In genomic region chr1:127679498-127680133, GRCm38 (mm10) we compare ENCODE assay signal across 8 mouse cellular contexts. TPM values are rescaled to one million over a fixed set of nuclear protein-coding genes. Genes with fewer than 3 reads are reported as not detected.
A peak's percentile ranks its signal among the peaks of the same experiment; 100 is the strongest.
DNase-seq lines count a peak whose midpoint lies in the region; ATAC-seq and TF ChIP-seq lines count a peak whose summit lies in the region.

Tmem163 (minus strand) TSS chr1:127679548.

- peak within 1 kb of the TSS; percentile 72 for H3K27ac ChIP-seq in hindbrain, embryonic 12.5 days
- no peak within 1 kb of the TSS for H3K27ac ChIP-seq in limb, embryonic 14.5 days (replicated peaks; ENCODE audit: low read depth, low read length)
- peak within 1 kb of the TSS; percentile 87 for H3K27ac ChIP-seq in midbrain, embryonic 16.5 days (ENCODE audit: low read length)

- whole genome bisulfite sequencing in hindbrain, embryonic 12.5 days: 13% methylated on average over 18 of the region's 18 CpGs
- 19% methylated on average over 18 of the region's 18 CpGs for WGBS in limb, embryonic 14.5 days
- 8% methylated on average over 18 of the region's 18 CpGs for WGBS in midbrain, embryonic 16.5 days

- TF ChIP-seq POLR2A in limb, embryonic 14.5 days (IDR thresholded peaks at IDR 0.05; ENCODE audit: borderline replicate concordance, extremely low read depth, insufficient read depth, insufficient read length): no peak

- H3K36me3 ChIP-seq in hindbrain, embryonic 12.5 days: no peaks in the 10 kb centered on the region
- no peaks in the 10 kb centered on the region for H3K36me3 ChIP-seq in limb, embryonic 14.5 days (ENCODE audit: control insufficient read depth, insufficient read depth, low read length)
- no peaks in the 10 kb centered on the region for H3K36me3 ChIP-seq in midbrain, embryonic 16.5 days (ENCODE audit: control insufficient read depth, insufficient read depth, low read length)

- peak within 1 kb of the TSS; percentile 63 for H3K4me3 ChIP-seq in hindbrain, embryonic 12.5 days
- H3K4me3 ChIP-seq in limb, embryonic 14.5 days (replicated peaks; ENCODE audit: low read length): no peak within 1 kb of the TSS
- peak within 1 kb of the TSS; percentile 62 for H3K4me3 ChIP-seq in midbrain, embryonic 16.5 days (ENCODE audit: low read depth, low read length)

- no peaks in the 10 kb centered on the region for H3K9me3 ChIP-seq in hindbrain, embryonic 12.5 days (replicated peaks)
- 0 out of 2 replicates have a peak, but pooled peaks cover 3% of the 10 kb centered on the region for H3K9me3 ChIP-seq in limb, embryonic 14.5 days (ENCODE audit: control insufficient read depth, low read length)
- H3K9me3 ChIP-seq in midbrain, embryonic 16.5 days (replicated peaks; ENCODE audit: control insufficient read depth, low read length, poor library complexity, severe bottlenecking): no peaks in the 10 kb centered on the region

- DNase-seq in layer of hippocampus, postnatal 14 days (ENCODE audit: low spot score in 2 of 2): peak in 1 of 2 experiments; percentile 9
- no peak for DNase-seq in layer of hippocampus, adult 8-10 months (ENCODE audit: low spot score in 2 of 2)
- peak; percentile 83 for DNase-seq in ZHBTc4 (ENCODE audit: low read depth, low spot score)
- peak; percentile 61 for DNase-seq in embryo, embryonic 9.5 days (ENCODE audit: extremely low spot score)
- DNase-seq in limb, embryonic 14.5 days (ENCODE audit: low spot score): peak; percentile 33
- DNase-seq in thymus, postnatal 10 days (ENCODE audit: low spot score in 2 of 2): peak; percentile 18 to 58

- no peak for ATAC-seq in hindbrain, embryonic 12.5 days (ENCODE audit: low FRiP score)
- no peak for ATAC-seq in limb, embryonic 14.5 days (ENCODE audit: low FRiP score, low read depth)
- 0 out of 2 replicates have a peak, but pooled peaks have one; percentile 29 for ATAC-seq in midbrain, embryonic 16.5 days

- peak within 1 kb of the TSS; percentile 86 for H3K4me2 ChIP-seq in hindbrain, embryonic 12.5 days (replicated peaks)
- H3K4me2 ChIP-seq in limb, embryonic 14.5 days (replicated peaks; ENCODE audit: low read depth, low read length, severe bottlenecking): no peak within 1 kb of the TSS
- peak within 1 kb of the TSS; percentile 88 for H3K4me2 ChIP-seq in midbrain, embryonic 16.5 days (ENCODE audit: low read length)

- 0 out of 2 replicates have a peak within 1 kb of the TSS, but pooled peaks have one; percentile 79 for H3K9ac ChIP-seq in hindbrain, embryonic 12.5 days
- no peak within 1 kb of the TSS for H3K9ac ChIP-seq in limb, embryonic 14.5 days (ENCODE audit: low read depth, low read length, severe bottlenecking)
- H3K9ac ChIP-seq in midbrain, embryonic 16.5 days (ENCODE audit: low read depth, low read length): peak within 1 kb of the TSS; percentile 79

- H3K27me3 ChIP-seq in hindbrain, embryonic 12.5 days: peaks cover 46% of the 10 kb centered on the region
- peaks cover 57% of the 10 kb centered on the region for H3K27me3 ChIP-seq in limb, embryonic 14.5 days (ENCODE audit: control insufficient read depth, insufficient read depth, low read length)
- no peaks in the 10 kb centered on the region for H3K27me3 ChIP-seq in midbrain, embryonic 16.5 days (ENCODE audit: control insufficient read depth, insufficient read depth, low read depth, low read length)

- H3K4me1 ChIP-seq in hindbrain, embryonic 12.5 days: peaks cover 18% of the 10 kb centered on the region
- peaks cover 5% of the 10 kb centered on the region for H3K4me1 ChIP-seq in limb, embryonic 14.5 days (ENCODE audit: control insufficient read depth, insufficient read depth, low read length)
- peaks cover 3% of the 10 kb centered on the region; the same call in 1 of the 2 replicates for H3K4me1 ChIP-seq in midbrain, embryonic 16.5 days (ENCODE audit: control insufficient read depth, insufficient read depth, low read length)

RNA-seq across cellular contexts. Expression of gene Tmem163, which starts in this region (rescaled TPM):
- total RNA-seq in layer of hippocampus, postnatal 14 days (2021): 10 to 100 TPM; 25.0 to 34.6 TPM
- 10 to 100 TPM in 1 of 4 experiments, 1 to 10 TPM in 3; 7.5 to 10.8 (median 9.0) TPM for total RNA-seq in layer of hippocampus, adult 8-10 months (2022)
- 40.4 and 45.0 TPM in 2 replicates for polyA plus RNA-seq in hindbrain, embryonic 12.5 days (2016; fragmentation: Nextera tagmentation; extraction: Ambion mirVana)
- 2.6 and 4.7 TPM in 2 replicates for polyA plus RNA-seq in limb, embryonic 14.5 days (2012; rRNA removed)
- 1.7 and 2.5 TPM in 2 replicates for polyA plus RNA-seq in limb, embryonic 14.5 days (2014; fragmentation: Nextera tagmentation; extraction: Ambion mirVana)
- 68.7 and 68.8 TPM in 2 replicates for polyA plus RNA-seq in midbrain, embryonic 16.5 days (2015; fragmentation: Nextera tagmentation; extraction: Ambion mirVana)

Comparison
In these comparisons a context has a peak if more than half of its experiments do, and no peak if none do; other contexts are left out.
1. DNase-seq: peak in ZHBTc4 (single experiment), embryo, embryonic 9.5 days (single experiment), limb, embryonic 14.5 days (single experiment) and thymus, postnatal 10 days (2 of 2); none in layer of hippocampus, adult 8-10 months (0 of 2).